ENCODE assay signal across 11 mouse cellular contexts in the genomic region with DNA sequence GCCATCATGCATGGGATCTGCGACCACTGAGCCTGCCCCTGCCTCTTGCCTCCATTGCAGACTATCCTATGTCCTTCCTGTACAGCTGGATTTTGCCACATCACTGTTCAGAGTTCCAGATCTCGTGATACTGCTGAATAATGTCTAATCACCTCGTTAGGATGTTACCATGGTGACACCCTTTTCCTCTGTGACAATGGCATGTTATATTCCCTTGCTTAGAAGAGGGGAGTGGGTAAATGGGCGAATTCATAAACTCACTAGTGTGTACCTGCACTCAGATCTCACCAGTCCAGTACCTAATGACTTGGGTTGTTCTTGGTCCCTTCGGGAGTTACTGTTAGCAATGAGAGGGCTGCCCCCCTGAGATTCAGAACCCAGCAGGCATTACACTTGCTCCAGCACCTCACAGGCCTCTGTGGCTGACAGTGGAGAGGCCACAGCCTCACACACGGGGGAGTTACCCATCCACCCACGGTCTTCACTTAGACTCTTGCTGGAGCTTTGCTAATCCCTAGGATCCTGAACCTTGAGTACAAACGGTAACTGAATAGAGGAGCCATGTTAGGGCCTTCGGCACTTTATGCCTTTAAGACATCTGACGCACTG. TPM values are rescaled to one million over a fixed set of nuclear protein-coding genes. Genes with fewer than 3 reads are reported as not detected.
DNase-seq lines count a peak whose midpoint lies in the region; ATAC-seq and TF ChIP-seq lines count a peak whose summit lies in the region.
"Had no signal": no experiment of that assay in that cellular context is flagged by ENCODE, and none has a peak within 500 bp of the region (broad histone marks: within the 10 kb centered on the region; RNA-seq: fewer than 3 reads in every experiment).

No protein-coding gene starts in this region.

- H3K9ac ChIP-seq in lung, postnatal 0 days (replicated peaks; ENCODE audit: low read depth): no peak overlapping the region
- H3K9ac ChIP-seq in forebrain, postnatal 0 days: no peak overlapping the region
- no peak overlapping the region for H3K9ac ChIP-seq in midbrain, postnatal 0 days (replicated peaks; ENCODE audit: low read length, poor library complexity, severe bottlenecking)
- H3K9ac ChIP-seq: embryonic facial prominence, embryonic 12.5 days; limb, embryonic 15.5 days; lung, embryonic 14.5 days had no signal

- no peaks in the 10 kb centered on the region for H3K27me3 ChIP-seq in lung, postnatal 0 days (replicated peaks; ENCODE audit: insufficient read depth, low read length)
- no peaks in the 10 kb centered on the region for H3K27me3 ChIP-seq in forebrain, postnatal 0 days (ENCODE audit: insufficient read depth, low read length)
- H3K27me3 ChIP-seq in midbrain, postnatal 0 days (ENCODE audit: insufficient read depth, low read length): no peaks in the 10 kb centered on the region
- H3K27me3 ChIP-seq: embryonic facial prominence, embryonic 12.5 days; limb, embryonic 15.5 days had no signal

- H3K9me3 ChIP-seq in lung, postnatal 0 days (ENCODE audit: low read length): no peaks in the 10 kb centered on the region
- H3K9me3 ChIP-seq in forebrain, postnatal 0 days (ENCODE audit: low read length): no peaks in the 10 kb centered on the region
- no peaks in the 10 kb centered on the region for H3K9me3 ChIP-seq in midbrain, postnatal 0 days (ENCODE audit: low read length)
- H3K9me3 ChIP-seq: embryonic facial prominence, embryonic 12.5 days; limb, embryonic 15.5 days had no signal

- H3K4me1 ChIP-seq in lung, postnatal 0 days (ENCODE audit: insufficient read depth, low read depth, low read length): no peaks in the 10 kb centered on the region
- H3K4me1 ChIP-seq in forebrain, postnatal 0 days (ENCODE audit: insufficient read depth): peaks cover 8% of the 10 kb centered on the region; the same call in 1 of the 2 replicates
- no peaks in the 10 kb centered on the region; the same call in 1 of the 2 replicates for H3K4me1 ChIP-seq in midbrain, postnatal 0 days (ENCODE audit: insufficient read depth, low read length)
- H3K4me1 ChIP-seq: embryonic facial prominence, embryonic 12.5 days; limb, embryonic 15.5 days had no signal

- no peak for ATAC-seq in lung, postnatal 0 days
- peak; percentile 54; the same call in 1 of the 2 replicates for ATAC-seq in forebrain, postnatal 0 days
- peak; percentile 10; the same call in 1 of the 2 replicates for ATAC-seq in midbrain, postnatal 0 days (ENCODE audit: low FRiP score)

- intact Hi-C loops in gastrocnemius, adult 2 months (cut with DNase I): no loop called here

- no peak for TF ChIP-seq EP300 in lung, postnatal 0 days (IDR thresholded peaks at IDR 0.05)

- WGBS in lung, postnatal 0 days: 75% methylated on average over 10 of the region's 10 CpGs
- 24% methylated on average over 10 of the region's 10 CpGs for WGBS in forebrain, postnatal 0 days
- 49% methylated on average over 10 of the region's 10 CpGs for WGBS in midbrain, postnatal 0 days

- no peak for TF ChIP-seq CTCF in gastrocnemius, adult 2 months (IDR thresholded peaks at IDR 0.05)
- TF ChIP-seq CTCF in lung, postnatal 0 days (IDR thresholded peaks at IDR 0.05): no peak
- TF ChIP-seq CTCF in forebrain, postnatal 0 days (IDR thresholded peaks at IDR 0.05; ENCODE audit: low read depth): no peak
- TF ChIP-seq CTCF in midbrain, postnatal 0 days (IDR thresholded peaks at IDR 0.05): no peak

- DNase-seq in gastrocnemius, adult 2 months: no peak
- DNase-seq in gastrocnemius, adult 8-10 months (ENCODE audit: low spot score in 2 of 2): no peak
- DNase-seq in lung, postnatal 0 days (ENCODE audit: low spot score): peak; percentile 15
- no peak for DNase-seq in lung, postnatal 36 days
- peak; percentile 41 for DNase-seq in forebrain, postnatal 0 days
- peak; percentile 26 for DNase-seq in midbrain, postnatal 0 days (ENCODE audit: low spot score)
- no peak for DNase-seq in spleen, postnatal 36 days (ENCODE audit: low spot score in 2 of 2)
- DNase-seq in B cell, adult 2 months: no peak

- peak overlapping the region; percentile 19; the same call in 1 of the 2 replicates for H3K4me3 ChIP-seq in gastrocnemius, adult 2 months
- no peak overlapping the region for H3K4me3 ChIP-seq in lung, postnatal 0 days (ENCODE audit: low read depth, low read length)
- H3K4me3 ChIP-seq in forebrain, postnatal 0 days (ENCODE audit: low read depth, low read length): no peak overlapping the region
- H3K4me3 ChIP-seq in midbrain, postnatal 0 days (ENCODE audit: low read depth, low read length): no peak overlapping the region
- H3K4me3 ChIP-seq: embryonic facial prominence, embryonic 12.5 days; limb, embryonic 15.5 days had no signal

- H3K27ac ChIP-seq in gastrocnemius, adult 2 months: peak overlapping the region; percentile 76
- no peak overlapping the region for H3K27ac ChIP-seq in lung, postnatal 0 days (ENCODE audit: low read length)
- peak overlapping the region; percentile 17 for H3K27ac ChIP-seq in forebrain, postnatal 0 days (ENCODE audit: low read depth, low read length)
- peak overlapping the region; percentile 26; the same call in 1 of the 2 replicates for H3K27ac ChIP-seq in midbrain, postnatal 0 days (ENCODE audit: low read depth, low read length)
- H3K27ac ChIP-seq: embryonic facial prominence, embryonic 12.5 days; limb, embryonic 15.5 days had no signal

- no peaks in the 10 kb centered on the region for H3K36me3 ChIP-seq in lung, postnatal 0 days (ENCODE audit: insufficient read depth, low read length)
- no peaks in the 10 kb centered on the region for H3K36me3 ChIP-seq in forebrain, postnatal 0 days (ENCODE audit: insufficient read depth)
- no peaks in the 10 kb centered on the region for H3K36me3 ChIP-seq in midbrain, postnatal 0 days (ENCODE audit: insufficient read depth, low read length)
- H3K36me3 ChIP-seq: embryonic facial prominence, embryonic 12.5 days; limb, embryonic 15.5 days had no signal

- H3K4me2 ChIP-seq in lung, postnatal 0 days (replicated peaks; ENCODE audit: low read depth, low read length): no peak overlapping the region
- peak overlapping the region; percentile 22; the same call in 1 of the 2 replicates for H3K4me2 ChIP-seq in forebrain, postnatal 0 days (ENCODE audit: low read depth)
- no peak overlapping the region for H3K4me2 ChIP-seq in midbrain, postnatal 0 days (ENCODE audit: low read depth, low read length, poor library complexity, severe bottlenecking)
- H3K4me2 ChIP-seq: embryonic facial prominence, embryonic 12.5 days; limb, embryonic 15.5 days; lung, embryonic 14.5 days had no signal

RNA-seq across cellular contexts. Expression of a gene that starts 11.3 kb away (rescaled TPM):
- total RNA-seq in gastrocnemius, adult 2 months (2021): not detected
- total RNA-seq in gastrocnemius, adult 8-10 months (2022): not detected
- polyA plus RNA-seq in lung, postnatal 0 days (2015; fragmentation: Nextera tagmentation; extraction: Ambion mirVana): 6.8 and 6.9 TPM in 2 replicates
- total RNA-seq in forebrain, postnatal 0 days (2014; rRNA removed): 4.5 and 5.1 TPM in 2 replicates
- polyA plus RNA-seq in forebrain, postnatal 0 days (2015; fragmentation: Nextera tagmentation; extraction: Ambion mirVana): 5.2 and 9.0 TPM in 2 replicates
- 3.0 and 4.4 TPM in 2 replicates for total RNA-seq in midbrain, postnatal 0 days (2014; rRNA removed)
- polyA plus RNA-seq in midbrain, postnatal 0 days (2015; fragmentation: Nextera tagmentation; extraction: Ambion mirVana): 8.7 and 8.8 TPM in 2 replicates
- polyA plus RNA-seq: limb, embryonic 15.5 days had no signal

RNA-seq across cellular contexts. Expression of a gene that starts 17.2 kb away (rescaled TPM):
- 10 to 100 TPM; 33.7 to 50.1 TPM for total RNA-seq in gastrocnemius, adult 2 months (2021)
- 10 to 100 TPM; 36.5 to 59.5 (median 45.3) TPM for total RNA-seq in gastrocnemius, adult 8-10 months (2022)
- 22.0 and 25.1 TPM in 2 replicates for polyA plus RNA-seq in lung, postnatal 0 days (2015; fragmentation: Nextera tagmentation; extraction: Ambion mirVana)
- total RNA-seq in forebrain, postnatal 0 days (2014; rRNA removed): 38.2 and 47.5 TPM in 2 replicates
- polyA plus RNA-seq in forebrain, postnatal 0 days (2015; fragmentation: Nextera tagmentation; extraction: Ambion mirVana): 43.7 and 53.2 TPM in 2 replicates
- total RNA-seq in midbrain, postnatal 0 days (2014; rRNA removed): 35.5 and 40.8 TPM in 2 replicates
- polyA plus RNA-seq in midbrain, postnatal 0 days (2015; fragmentation: Nextera tagmentation; extraction: Ambion mirVana): 45.9 and 48.0 TPM in 2 replicates

RNA-seq across cellular contexts. Expression of a gene that starts 55.5 kb away (rescaled TPM):
- total RNA-seq in gastrocnemius, adult 2 months (2021): 10 to 100 TPM; 14.2 to 17.0 TPM
- total RNA-seq in gastrocnemius, adult 8-10 months (2022): 10 to 100 TPM; 14.6 to 16.8 (median 15.4) TPM
- 12.9 and 18.3 TPM in 2 replicates for polyA plus RNA-seq in lung, postnatal 0 days (2015; fragmentation: Nextera tagmentation; extraction: Ambion mirVana)
- total RNA-seq in forebrain, postnatal 0 days (2014; rRNA removed): 35.7 and 38.2 TPM in 2 replicates
- 38.7 and 42.0 TPM in 2 replicates for polyA plus RNA-seq in forebrain, postnatal 0 days (2015; fragmentation: Nextera tagmentation; extraction: Ambion mirVana)
- 17.4 and 25.9 TPM in 2 replicates for total RNA-seq in midbrain, postnatal 0 days (2014; rRNA removed)
- polyA plus RNA-seq in midbrain, postnatal 0 days (2015; fragmentation: Nextera tagmentation; extraction: Ambion mirVana): 38.0 and 40.6 TPM in 2 replicates

RNA-seq across cellular contexts. Expression of a gene that starts 56.2 kb away (rescaled TPM):
- total RNA-seq in gastrocnemius, adult 2 months (2021): 10 to 100 TPM; 80.2 to 81.9 TPM
- 100 to 1,000 TPM in 1 of 4 experiments, 10 to 100 TPM in 3; 87.6 to 108 (median 91.9) TPM for total RNA-seq in gastrocnemius, adult 8-10 months (2022)
- polyA plus RNA-seq in lung, postnatal 0 days (2015; fragmentation: Nextera tagmentation; extraction: Ambion mirVana): 90.8 TPM in 2 replicates
- 31.8 and 40.7 TPM in 2 replicates for total RNA-seq in forebrain, postnatal 0 days (2014; rRNA removed)
- polyA plus RNA-seq in forebrain, postnatal 0 days (2015; fragmentation: Nextera tagmentation; extraction: Ambion mirVana): 100.0 and 102 TPM in 2 replicates
- 20.9 and 27.6 TPM in 2 replicates for total RNA-seq in midbrain, postnatal 0 days (2014; rRNA removed)
- polyA plus RNA-seq in midbrain, postnatal 0 days (2015; fragmentation: Nextera tagmentation; extraction: Ambion mirVana): 91.0 and 95.1 TPM in 2 replicates

Comparison
In these comparisons a context has a peak if more than half of its experiments do, and no peak if none do; other contexts are left out.
1. DNase-seq: peak in lung, postnatal 0 days (single experiment), forebrain, postnatal 0 days (single experiment) and midbrain, postnatal 0 days (single experiment); none in gastrocnemius, adult 2 months (single experiment), gastrocnemius, adult 8-10 months (0 of 2), lung, postnatal 36 days (single experiment), spleen, postnatal 36 days (0 of 2) and B cell, adult 2 months (0 of 2).